Mouse (Mus musculus) liver, postnatal 0 days (tissue): ENCODE data around the gene Patz1. TPM values are rescaled to one million over a fixed set of nuclear protein-coding genes. Genes with fewer than 3 reads are reported as not detected.

Experiments
- ATAC-seq: fragments of 200-750 bp; cut with Nextera tagmentation; 2 replicates; pipeline ENCODE4 v1.8.0; 2017; ENCODE audit warnings: mild to moderate bottlenecking, moderate library complexity
- DNase-seq: peaks from one replicate; pipeline ENCODE4 v3.0.0-alpha.2; 2016
- H3K27ac ChIP-seq: fragments of 300-500 bp; sonication (generic); 2 replicates; pipeline ENCODE4 v1.5.1; 2014; ENCODE audit warnings: antibody characterized with exemption, moderate library complexity, mild to moderate bottlenecking, low read depth
- H3K27me3 ChIP-seq: fragments of 300-500 bp; sonication (generic); 2 replicates; pipeline ENCODE4 v1.6.1; 2014; ENCODE audit warnings: low read length, control low read depth, mixed read lengths; ENCODE audit not compliant: insufficient read depth
- H3K36me3 ChIP-seq: fragments of 300-500 bp; sonication (generic); replicated peaks from 2 replicates; pipeline ENCODE4 v1.6.1; 2014; ENCODE audit warnings: mild to moderate bottlenecking, control low read depth, low read length, moderate library complexity, mixed read lengths; ENCODE audit not compliant: insufficient read depth
- H3K4me1 ChIP-seq: fragments of 300-500 bp; sonication (generic); 2 replicates; pipeline ENCODE4 v1.6.1; 2014; ENCODE audit warnings: antibody characterized with exemption, mild to moderate bottlenecking, control low read depth; ENCODE audit not compliant: insufficient read depth
- H3K4me2 ChIP-seq: fragments of 300-500 bp; sonication (generic); 2 replicates; pipeline ENCODE4 v1.6.1; 2014; ENCODE audit warnings: low read depth, mild to moderate bottlenecking, low read length, moderate library complexity, mixed read lengths
- H3K4me3 ChIP-seq: fragments of 300-500 bp; sonication (generic); 2 replicates; pipeline ENCODE4 v1.5.1; 2014; ENCODE audit warnings: low read depth, low read length
- H3K9ac ChIP-seq: fragments of 300-500 bp; sonication (generic); replicated peaks from 2 replicates; pipeline ENCODE4 v1.6.1; 2014; ENCODE audit warnings: mild to moderate bottlenecking, moderate library complexity
- H3K9me3 ChIP-seq: fragments of 300-500 bp; sonication (generic); 2 replicates; pipeline ENCODE4 v1.6.1; 2016; ENCODE audit warnings: mild to moderate bottlenecking, control low read depth, low read length, mixed read lengths
- CTCF ChIP-seq: sonication (generic); IDR thresholded peaks from 2 replicates; pipeline ENCODE4 v1.5.1; 2016; ENCODE audit warnings: antibody characterized with exemption, low read depth
- EP300 ChIP-seq: IDR thresholded peaks from 2 replicates; pipeline ENCODE4 v1.6.1; 2016; ENCODE audit warnings: antibody characterized with exemption, low read depth, mild to moderate bottlenecking
- WGBS: fragments of 180-500 bp; shearing (Covaris S2); extraction: QIAGEN DNeasy Blood & Tissue Kit; methylation state at CpG from one replicate; pipeline ENCODE4 v1.1.7; 2014; ENCODE audit not compliant: insufficient replicate concordance; 5-methylcytosine and 5-hydroxymethylcytosine counted together
- polyA plus RNA-seq: library from polyadenylated mRNA; unstranded; fragments of >200 nt; fragmentation: Nextera tagmentation; extraction: Ambion mirVana; gene quantifications from 2 replicates; pipeline ENCODE4 v1.2.1, GENCODE M21; 2015

Gene Patz1
- polyA plus RNA-seq, 1 experiment from 2014 or later, result 8.8 TPM

GRCm38 (mm10) chr11:3266079-3266685 is 22.5 kb upstream of the Patz1 start, which contains the start of gene Drg1:
Gene Drg1, minus strand, starts transcription at chr11:3266415.
- under 1% methylated on average over 52 of the region's 72 CpGs for WGBS
- no peaks in the 10 kb centered on the region for H3K9me3 ChIP-seq
- TF ChIP-seq CTCF (peak; percentile 3; the same call in 1 of the 2 replicates), EP300 (no peak)
- peak within 1 kb of the TSS; percentile 92 for H3K4me3 ChIP-seq
- H3K36me3 ChIP-seq, result peaks cover 26% of the 10 kb centered on the region
- H3K27ac ChIP-seq, result peak within 1 kb of the TSS; percentile 84
- peak within 1 kb of the TSS; percentile 97 for H3K9ac ChIP-seq
- peaks cover 9% of the 10 kb centered on the region for H3K4me1 ChIP-seq
- ATAC-seq (peak; percentile 99), DNase-seq (peak; percentile 94)
- no peaks in the 10 kb centered on the region for H3K27me3 ChIP-seq
- peak within 1 kb of the TSS; percentile 86 for H3K4me2 ChIP-seq

- 37% methylated on average over 7 of the region's 7 CpGs for WGBS
- ATAC-seq (no peak), DNase-seq (no peak)
- Histone ChIP-seq H3K9me3 (no peaks in the 10 kb centered on the region), H3K9ac (peak overlapping the region; percentile 97), H3K4me1 (peaks cover 9% of the 10 kb centered on the region), H3K36me3 (peaks cover 17% of the 10 kb centered on the region), H3K27me3 (no peaks in the 10 kb centered on the region), H3K4me3 (peak overlapping the region; percentile 92), H3K27ac (peak overlapping the region; percentile 84; the same call in 1 of the 2 replicates), H3K4me2 (peak overlapping the region; percentile 86)
- TF ChIP-seq CTCF (no peak), EP300 (no peak)
These were observed 21.5 kb upstream of the Patz1 start for GRCm38 (mm10) chr11:3267133-3267532.

- TF ChIP-seq CTCF, result no peak
- no peak for TF ChIP-seq EP300
- Histone ChIP-seq H3K4me3 (no peak overlapping the region), H3K27ac (no peak overlapping the region), H3K4me1 (peaks cover 9% of the 10 kb centered on the region), H3K36me3 (0 out of 2 replicates have a peak, but pooled peaks cover 4% of the 10 kb centered on the region), H3K4me2 (no peak overlapping the region), H3K27me3 (no peaks in the 10 kb centered on the region), H3K9me3 (no peaks in the 10 kb centered on the region), H3K9ac (no peak overlapping the region)
- WGBS, result 62% methylated on average over 4 of the region's 4 CpGs
- DNase-seq (no peak), ATAC-seq (no peak)
These were observed 19.4 kb upstream of the Patz1 start for GRCm38 (mm10) chr11:3269241-3269640.

GRCm38 (mm10) chr11:3278351-3278750 is 10.3 kb upstream of the Patz1 start:
- Histone ChIP-seq H3K4me1 (no peaks in the 10 kb centered on the region), H3K27ac (no peak overlapping the region), H3K9me3 (0 out of 2 replicates have a peak, but pooled peaks cover 6% of the 10 kb centered on the region), H3K4me3 (no peak overlapping the region), H3K36me3 (no peaks in the 10 kb centered on the region), H3K4me2 (no peak overlapping the region), H3K9ac (no peak overlapping the region), H3K27me3 (no peaks in the 10 kb centered on the region)
- TF ChIP-seq CTCF (no peak), EP300 (no peak)
- WGBS, result 69% methylated on average over 5 of the region's 5 CpGs
- ATAC-seq, result no peak
- DNase-seq, result no peak

DNA sequence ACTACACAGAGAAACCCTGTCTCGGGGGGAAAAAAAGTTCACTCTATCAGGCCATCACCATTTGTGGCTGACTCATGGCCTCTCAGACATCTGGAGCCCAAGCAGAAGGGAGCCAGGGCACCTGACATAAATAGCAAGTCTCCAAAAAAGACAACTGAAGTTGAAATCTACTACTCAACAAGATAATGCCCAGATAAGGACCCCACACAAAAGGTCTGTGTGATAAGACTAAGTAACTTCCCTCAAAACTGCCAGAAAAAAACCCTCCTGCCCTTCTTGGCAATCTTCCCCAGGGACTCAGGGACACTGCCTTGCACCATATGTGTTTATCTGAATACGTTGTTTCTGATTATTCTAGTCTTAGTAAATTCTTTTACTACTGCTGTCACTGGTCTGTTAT is 8.9 kb upstream of the Patz1 start:
- Histone ChIP-seq H3K9me3 (0 out of 2 replicates have a peak, but pooled peaks cover 6% of the 10 kb centered on the region), H3K27me3 (no peaks in the 10 kb centered on the region), H3K9ac (no peak overlapping the region), H3K4me3 (no peak overlapping the region), H3K4me2 (no peak overlapping the region), H3K27ac (no peak overlapping the region), H3K36me3 (no peaks in the 10 kb centered on the region), H3K4me1 (no peaks in the 10 kb centered on the region)
- WGBS, result 45% methylated on average over 2 of the region's 2 CpGs
- no peak for ATAC-seq
- TF ChIP-seq CTCF (no peak), EP300 (no peak)
- DNase-seq, result no peak

- no peak for DNase-seq
- H3K4me3 ChIP-seq, result no peak overlapping the region
- H3K4me1 ChIP-seq, result no peaks in the 10 kb centered on the region
- H3K27me3 ChIP-seq, result no peaks in the 10 kb centered on the region
- H3K36me3 ChIP-seq, result no peaks in the 10 kb centered on the region
- no peak for TF ChIP-seq EP300
- no peak for TF ChIP-seq CTCF
- H3K9me3 ChIP-seq, result 0 out of 2 replicates have a peak, but pooled peaks cover 6% of the 10 kb centered on the region
- H3K9ac ChIP-seq, result no peak overlapping the region
- H3K4me2 ChIP-seq, result no peak overlapping the region
- no peak overlapping the region for H3K27ac ChIP-seq
- no peak for ATAC-seq
- 82% methylated on average over 6 of the region's 6 CpGs for WGBS
These were observed 5.8 kb upstream of the Patz1 start for GRCm38 (mm10) chr11:3282887-3283286.
